Mouse (Mus musculus) myocyte (in vitro differentiated cells): ENCODE measurements around the gene Slc13a2.

Experiments used
- MYOD1 ChIP-seq, 3 experiments: IDR thresholded peaks; one replicate each; pipeline ENCODE4 v1.6.1; 2011; ENCODE audit warnings: control low read depth in 2 of 3, low read depth in 2 of 3, mild to moderate bottlenecking in 2 of 3, moderate library complexity in 1 of 3; ENCODE audit not compliant: insufficient read length in 2 of 3, control insufficient read depth in 1 of 3
- MYOG ChIP-seq, 3 experiments: IDR thresholded peaks; one replicate each; pipeline ENCODE4 v1.6.1; 2011; ENCODE audit warnings: control low read depth in 2 of 3, low read depth in 2 of 3, mild to moderate bottlenecking in 2 of 3; ENCODE audit not compliant: insufficient read length in 2 of 3, control insufficient read depth in 1 of 3, insufficient read depth in 1 of 3
- POLR2A ChIP-seq: IDR thresholded peaks from one replicate; pipeline ENCODE4 v1.6.1; 2011; ENCODE audit warnings: low read depth, mild to moderate bottlenecking, control low read depth, moderate library complexity; ENCODE audit not compliant: insufficient read length
- POLR2AphosphoS2 ChIP-seq: IDR thresholded peaks from one replicate; pipeline ENCODE4 v1.6.1; 2011; ENCODE audit warnings: low read depth, control low read depth; ENCODE audit not compliant: insufficient read length
- REST ChIP-seq: IDR thresholded peaks from one replicate; pipeline ENCODE4 v1.6.1; 2011; ENCODE audit warnings: mild to moderate bottlenecking, control low read depth, moderate library complexity; ENCODE audit not compliant: insufficient read depth, insufficient read length
- TCF3 ChIP-seq: IDR thresholded peaks from one replicate; pipeline ENCODE4 v1.6.1; 2011; ENCODE audit warnings: low read depth, control low read depth; ENCODE audit not compliant: insufficient read length

DNA sequence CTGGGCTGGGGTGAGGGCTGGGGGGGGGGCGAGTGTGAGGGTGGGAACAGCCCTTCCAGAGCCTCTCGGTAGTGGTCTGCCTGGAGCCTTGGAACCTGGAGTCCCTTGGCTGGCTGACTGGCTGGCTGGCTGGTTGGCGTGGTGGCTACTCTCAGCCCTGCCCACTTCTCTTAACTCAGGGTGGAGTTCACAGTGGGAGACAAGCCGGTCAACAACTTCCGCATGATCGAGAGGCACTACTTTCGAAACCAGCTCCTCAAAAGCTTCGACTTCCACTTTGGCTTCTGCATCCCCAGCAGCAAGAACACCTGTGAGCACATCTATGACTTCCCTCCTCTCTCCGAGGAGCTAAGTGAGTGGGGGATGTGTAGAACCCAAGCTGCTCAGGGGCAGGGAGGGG lies 74.1 kb downstream of the Slc13a2 start:
- TF ChIP-seq TCF3 (no peak), POLR2A (no peak), MYOG (IDR thresholded peaks at IDR 0.05; ENCODE audit: control insufficient read depth in 1 of 3, insufficient read depth in 1 of 3, insufficient read length in 2 of 3, low read depth in 2 of 3) (no peak), REST (no peak), MYOD1 (IDR thresholded peaks at IDR 0.05; ENCODE audit: control insufficient read depth in 1 of 3, insufficient read length in 2 of 3, low read depth in 2 of 3) (no peak), POLR2AphosphoS2 (no peak)
